Mouse (Mus musculus): ENCODE measurements around the gene Cnn3. TPM values are rescaled to one million over a fixed set of nuclear protein-coding genes. Genes with fewer than 3 reads are reported as not detected.

Gene Cnn3
- polyA plus RNA-seq, 1 experiment from 2014 or later, result 525 TPM

GRCm38 (mm10) chr3:121469185-121469975 is 43.1 kb downstream of the Cnn3 start:
- 4% methylated on average over 13 of the region's 13 CpGs for WGBS
- peak overlapping the region; percentile 93 for H3K27ac ChIP-seq (ENCODE audit: low read length)
- peaks cover 13% of the 10 kb centered on the region for H3K4me1 ChIP-seq (ENCODE audit: control insufficient read depth, insufficient read depth, low read length)
- peak overlapping the region; percentile 54 for H3K9ac ChIP-seq (ENCODE audit: low read length)
- no peaks in the 10 kb centered on the region for H3K27me3 ChIP-seq (ENCODE audit: control insufficient read depth, insufficient read depth, low read length)
- no peaks in the 10 kb centered on the region for H3K36me3 ChIP-seq (ENCODE audit: control insufficient read depth, insufficient read depth, low read length)
- H3K4me2 ChIP-seq (ENCODE audit: low read depth, low read length), result peak overlapping the region; percentile 35
- H3K9me3 ChIP-seq (replicated peaks; ENCODE audit: control insufficient read depth, low read length), result no peaks in the 10 kb centered on the region
- 0 out of 2 replicates have a peak overlapping the region, but pooled peaks have one; percentile 9 for H3K4me3 ChIP-seq (replicated peaks; ENCODE audit: low read length)
- ATAC-seq (ENCODE audit: insufficient read depth, low FRiP score), result peak; percentile 66; the same call in 1 of the 2 replicates

- Histone ChIP-seq H3K9ac (ENCODE audit: low read length) (no peak overlapping the region), H3K4me3 (replicated peaks; ENCODE audit: low read length) (no peak overlapping the region), H3K27me3 (ENCODE audit: control insufficient read depth, insufficient read depth, low read length) (no peaks in the 10 kb centered on the region), H3K9me3 (replicated peaks; ENCODE audit: control insufficient read depth, low read length) (no peaks in the 10 kb centered on the region), H3K27ac (ENCODE audit: low read length) (no peak overlapping the region), H3K4me2 (ENCODE audit: low read depth, low read length) (no peak overlapping the region), H3K36me3 (ENCODE audit: control insufficient read depth, insufficient read depth, low read length) (no peaks in the 10 kb centered on the region), H3K4me1 (ENCODE audit: control insufficient read depth, insufficient read depth, low read length) (peaks cover 13% of the 10 kb centered on the region)
- 68% methylated on average over 11 of the region's 11 CpGs for WGBS
- no peak for ATAC-seq (ENCODE audit: insufficient read depth, low FRiP score)
Observed at GRCm38 (mm10) chr3:121471703-121472102, 45.4 kb downstream of the Cnn3 start.

GRCm38 (mm10) chr3:121474738-121475137 is 48.4 kb downstream of the Cnn3 start:
- 69% methylated on average over 3 of the region's 3 CpGs for WGBS
- Histone ChIP-seq H3K27me3 (ENCODE audit: control insufficient read depth, insufficient read depth, low read length) (no peaks in the 10 kb centered on the region), H3K27ac (ENCODE audit: low read length) (no peak overlapping the region), H3K4me3 (replicated peaks; ENCODE audit: low read length) (no peak overlapping the region), H3K4me2 (ENCODE audit: low read depth, low read length) (no peak overlapping the region), H3K36me3 (ENCODE audit: control insufficient read depth, insufficient read depth, low read length) (no peaks in the 10 kb centered on the region), H3K4me1 (ENCODE audit: control insufficient read depth, insufficient read depth, low read length) (peaks cover 3% of the 10 kb centered on the region; the same call in 1 of the 2 replicates), H3K9me3 (replicated peaks; ENCODE audit: control insufficient read depth, low read length) (no peaks in the 10 kb centered on the region), H3K9ac (ENCODE audit: low read length) (no peak overlapping the region)
- ATAC-seq (ENCODE audit: insufficient read depth, low FRiP score), result no peak

DNA sequence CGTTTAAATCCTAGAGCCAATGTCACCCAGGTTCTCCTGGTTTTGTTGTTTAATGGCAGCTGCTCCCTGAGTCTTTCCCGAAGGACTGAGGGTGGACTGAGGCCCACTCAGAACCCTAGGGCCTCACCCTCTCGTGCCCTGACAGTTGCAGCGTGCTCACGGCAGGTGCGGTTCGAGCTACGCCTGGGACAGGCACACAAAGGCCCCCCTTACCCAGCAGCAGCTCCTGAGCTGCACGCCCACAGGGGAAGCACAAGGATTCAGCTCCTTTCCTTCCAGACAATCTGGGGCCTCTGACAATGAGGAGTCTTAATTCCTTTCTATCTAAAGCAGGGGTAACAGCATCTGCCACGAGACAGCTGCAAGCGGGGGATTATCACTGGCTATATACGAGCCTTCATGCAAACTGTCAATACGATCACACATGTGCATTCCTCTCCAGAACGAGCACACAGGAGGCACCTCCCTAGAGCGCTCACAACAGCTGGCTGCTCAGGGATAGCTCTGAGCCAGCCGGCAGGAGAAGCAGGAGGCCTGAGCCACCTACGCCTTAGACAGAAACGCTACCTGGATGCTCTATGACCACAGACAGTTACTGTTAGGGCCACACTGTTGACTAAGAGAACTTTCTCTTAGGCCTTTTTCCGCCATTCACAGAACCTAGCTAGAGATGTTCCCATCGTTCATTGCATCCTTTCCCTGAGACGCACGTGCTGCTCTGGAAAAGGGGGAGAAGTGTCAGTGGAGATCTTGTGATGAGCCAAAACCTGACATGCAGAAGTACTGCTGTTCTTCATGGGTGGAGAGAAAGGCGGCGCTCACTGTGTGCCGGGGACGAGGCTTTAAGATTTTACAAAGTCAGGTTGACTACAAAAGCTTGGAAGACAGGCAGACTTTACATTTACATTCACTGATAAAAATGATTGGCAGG is 54.0 kb downstream of the Cnn3 start:
- Histone ChIP-seq H3K9ac (ENCODE audit: low read length) (no peak overlapping the region), H3K9me3 (replicated peaks; ENCODE audit: control insufficient read depth, low read length) (no peaks in the 10 kb centered on the region), H3K27ac (ENCODE audit: low read length) (no peak overlapping the region), H3K4me3 (replicated peaks; ENCODE audit: low read length) (no peak overlapping the region), H3K36me3 (ENCODE audit: control insufficient read depth, insufficient read depth, low read length) (no peaks in the 10 kb centered on the region), H3K4me1 (ENCODE audit: control insufficient read depth, insufficient read depth, low read length) (peaks cover 7% of the 10 kb centered on the region), H3K4me2 (ENCODE audit: low read depth, low read length) (no peak overlapping the region), H3K27me3 (ENCODE audit: control insufficient read depth, insufficient read depth, low read length) (no peaks in the 10 kb centered on the region)
- 56% methylated on average over 26 of the region's 26 CpGs for WGBS
- ATAC-seq (ENCODE audit: insufficient read depth, low FRiP score), result no peak

DNA sequence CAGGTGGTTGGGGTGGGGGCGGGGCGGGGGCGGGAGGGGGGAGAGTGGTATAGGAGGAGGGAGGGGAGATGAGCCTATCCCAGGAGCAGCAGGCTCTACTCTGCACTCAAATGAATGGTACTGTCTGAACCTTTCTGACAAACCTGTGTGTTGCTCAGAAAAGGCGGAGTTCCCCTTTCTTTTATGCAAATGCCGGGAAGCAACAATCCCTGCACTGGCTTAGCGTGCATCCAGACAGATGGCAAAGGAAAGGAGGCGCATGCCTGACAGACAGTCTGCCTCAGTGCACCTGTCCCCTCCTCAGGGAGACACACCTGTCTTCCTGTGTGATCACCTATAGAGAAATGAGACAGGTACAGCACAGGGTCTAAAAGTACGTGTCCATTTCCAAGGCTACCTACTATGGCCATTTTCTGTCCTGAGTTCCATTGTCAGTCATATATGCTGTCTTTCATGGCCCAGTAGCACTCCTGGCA is 54.7 kb downstream of the Cnn3 start:
- no peak overlapping the region for H3K4me2 ChIP-seq (ENCODE audit: low read depth, low read length)
- H3K4me3 ChIP-seq (replicated peaks; ENCODE audit: low read length), result no peak overlapping the region
- H3K9ac ChIP-seq (ENCODE audit: low read length), result no peak overlapping the region
- H3K36me3 ChIP-seq (ENCODE audit: control insufficient read depth, insufficient read depth, low read length), result no peaks in the 10 kb centered on the region
- H3K9me3 ChIP-seq (replicated peaks; ENCODE audit: control insufficient read depth, low read length), result no peaks in the 10 kb centered on the region
- peaks cover 7% of the 10 kb centered on the region for H3K4me1 ChIP-seq (ENCODE audit: control insufficient read depth, insufficient read depth, low read length)
- no peak for ATAC-seq (ENCODE audit: insufficient read depth, low FRiP score)
- no peaks in the 10 kb centered on the region for H3K27me3 ChIP-seq (ENCODE audit: control insufficient read depth, insufficient read depth, low read length)
- H3K27ac ChIP-seq (ENCODE audit: low read length), result no peak overlapping the region
- 63% methylated on average over 8 of the region's 8 CpGs for WGBS

DNA sequence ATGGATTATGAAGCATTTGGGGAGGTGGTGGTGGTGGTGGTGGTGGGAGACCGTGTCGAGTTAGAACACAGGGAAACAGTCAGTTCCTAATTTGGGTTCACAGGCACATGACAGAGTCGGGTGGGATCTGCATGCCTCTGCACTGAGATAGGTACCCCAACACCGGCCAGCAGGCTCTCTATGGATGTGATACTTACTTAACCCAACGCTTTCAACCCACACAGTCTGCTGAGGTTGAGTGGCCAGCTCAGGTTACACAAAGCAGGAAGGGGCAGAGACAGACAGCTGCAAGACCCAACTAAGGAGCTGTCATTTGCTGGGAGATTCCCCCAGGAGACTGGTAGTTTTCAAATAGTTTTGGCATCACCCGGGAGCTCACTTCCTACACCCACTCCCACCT is 55.3 kb downstream of the Cnn3 start:
- no peak for ATAC-seq (ENCODE audit: insufficient read depth, low FRiP score)
- Histone ChIP-seq H3K27ac (ENCODE audit: low read length) (no peak overlapping the region), H3K9me3 (replicated peaks; ENCODE audit: control insufficient read depth, low read length) (no peaks in the 10 kb centered on the region), H3K4me3 (replicated peaks; ENCODE audit: low read length) (no peak overlapping the region), H3K27me3 (ENCODE audit: control insufficient read depth, insufficient read depth, low read length) (no peaks in the 10 kb centered on the region), H3K36me3 (ENCODE audit: control insufficient read depth, insufficient read depth, low read length) (no peaks in the 10 kb centered on the region), H3K9ac (ENCODE audit: low read length) (no peak overlapping the region), H3K4me1 (ENCODE audit: control insufficient read depth, insufficient read depth, low read length) (peaks cover 7% of the 10 kb centered on the region), H3K4me2 (ENCODE audit: low read depth, low read length) (no peak overlapping the region)
- 47% methylated on average over 6 of the region's 6 CpGs for WGBS

DNA sequence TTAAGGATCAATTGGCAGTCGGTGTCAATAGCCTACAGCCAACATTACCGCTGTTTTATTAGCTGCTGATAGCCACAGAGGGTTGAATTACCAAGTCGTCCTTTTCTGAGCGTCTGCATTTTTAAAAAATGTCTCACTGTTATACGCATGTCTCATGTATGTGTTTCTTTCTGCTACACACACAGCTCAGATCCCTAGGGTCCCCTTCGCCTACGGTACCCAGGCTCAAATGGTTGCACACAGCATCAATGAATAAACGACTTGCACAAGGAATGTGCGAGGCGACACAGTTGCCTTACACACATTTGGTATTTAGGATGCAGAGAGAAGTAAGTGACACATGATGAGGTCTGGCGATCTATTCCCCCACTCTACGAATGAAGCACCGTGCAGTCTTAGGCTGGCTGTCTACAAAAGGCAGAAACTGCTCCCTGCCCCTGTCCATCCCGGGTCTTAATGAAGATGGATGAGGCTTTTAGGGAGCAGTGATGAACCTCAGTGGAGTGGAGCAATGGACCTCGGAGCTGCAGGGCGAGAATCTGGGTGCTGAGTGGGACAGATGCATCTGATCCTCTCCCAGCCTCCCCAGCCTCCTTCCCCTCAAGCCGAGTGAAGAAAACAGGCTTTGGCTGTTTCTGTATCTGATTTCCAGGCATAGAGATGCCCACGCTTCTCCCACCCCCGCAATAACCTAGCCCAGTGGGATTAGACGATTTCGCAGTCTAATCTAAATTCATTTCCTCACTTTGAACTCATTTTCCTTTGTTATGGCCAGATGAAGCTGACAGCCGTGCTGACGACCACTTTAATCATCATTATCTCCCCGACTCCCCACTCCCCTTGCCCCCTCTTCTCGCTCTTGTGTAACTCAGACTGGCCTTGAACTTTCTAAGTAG is 57.2 kb downstream of the Cnn3 start:
- Histone ChIP-seq H3K36me3 (ENCODE audit: control insufficient read depth, insufficient read depth, low read length) (no peaks in the 10 kb centered on the region), H3K27me3 (ENCODE audit: control insufficient read depth, insufficient read depth, low read length) (no peaks in the 10 kb centered on the region), H3K4me1 (ENCODE audit: control insufficient read depth, insufficient read depth, low read length) (peaks cover 7% of the 10 kb centered on the region), H3K27ac (ENCODE audit: low read length) (no peak overlapping the region), H3K9ac (ENCODE audit: low read length) (no peak overlapping the region), H3K9me3 (replicated peaks; ENCODE audit: control insufficient read depth, low read length) (no peaks in the 10 kb centered on the region), H3K4me2 (ENCODE audit: low read depth, low read length) (no peak overlapping the region), H3K4me3 (replicated peaks; ENCODE audit: low read length) (no peak overlapping the region)
- WGBS, result 51% methylated on average over 25 of the region's 25 CpGs
- ATAC-seq (ENCODE audit: insufficient read depth, low FRiP score), result no peak

DNA sequence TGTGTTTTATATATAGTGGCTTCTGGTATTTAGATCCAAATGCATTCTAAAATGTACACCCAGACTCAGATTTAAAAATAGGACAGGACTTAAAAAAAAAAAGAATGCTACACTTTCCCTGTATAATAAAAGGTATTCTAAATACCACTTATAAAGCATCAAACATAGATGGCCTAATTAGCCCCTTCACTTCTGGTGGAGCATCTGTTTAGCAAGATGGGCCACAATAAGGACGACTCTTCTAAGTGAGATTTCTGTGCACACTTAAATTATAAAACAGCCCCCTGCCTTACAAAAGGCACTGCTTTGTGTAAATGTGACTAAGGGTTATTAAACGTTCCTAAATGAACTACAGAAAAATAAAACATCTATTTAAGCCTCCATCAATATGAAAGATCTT is 58.9 kb downstream of the Cnn3 start:
- peaks cover 7% of the 10 kb centered on the region for H3K4me1 ChIP-seq (ENCODE audit: control insufficient read depth, insufficient read depth, low read length)

More for the DNA sequence above, 58.9 kb downstream of the Cnn3 start:
- H3K27me3 ChIP-seq (ENCODE audit: control insufficient read depth, insufficient read depth, low read length), result no peaks in the 10 kb centered on the region
- no peak overlapping the region for H3K9ac ChIP-seq (ENCODE audit: low read length)
- no peak overlapping the region for H3K27ac ChIP-seq (ENCODE audit: low read length)
- ATAC-seq (ENCODE audit: insufficient read depth, low FRiP score), result no peak
- H3K9me3 ChIP-seq (replicated peaks; ENCODE audit: control insufficient read depth, low read length), result no peaks in the 10 kb centered on the region
- H3K36me3 ChIP-seq (ENCODE audit: control insufficient read depth, insufficient read depth, low read length), result no peaks in the 10 kb centered on the region
- no peak overlapping the region for H3K4me3 ChIP-seq (replicated peaks; ENCODE audit: low read length)
- H3K4me2 ChIP-seq (ENCODE audit: low read depth, low read length), result no peak overlapping the region
- 69% methylated on average over 2 of the region's 2 CpGs for WGBS
